Mouse (Mus musculus) hindbrain, postnatal 0 days (tissue): ENCODE measurements at regions not wholly inside any gene's neighbourhood (a gene's known extent, or its start where the extent isn't known, plus 50 kb on each side); places are given as distances from the start of the nearest gene placed in this dataset.

Experiments
- ATAC-seq: fragments of 200-750 bp; cut with Nextera tagmentation; 2 replicates; pipeline ENCODE4 v1.8.0; 2017; ENCODE audit warnings: mild to moderate bottlenecking, moderate TSS enrichment, moderate library complexity
- DNase-seq: peaks from one replicate; pipeline ENCODE4 v3.0.0-alpha.2; 2015; ENCODE audit warnings: low spot score
- H3K27ac ChIP-seq: fragments of 300-500 bp; sonication (generic); 2 replicates; pipeline ENCODE4 v1.5.1; 2014; ENCODE audit warnings: mild to moderate bottlenecking
- H3K27me3 ChIP-seq: fragments of 300-500 bp; sonication (generic); 2 replicates; pipeline ENCODE4 v1.6.1; 2014; ENCODE audit warnings: low read length, mixed read lengths; ENCODE audit not compliant: insufficient read depth
- H3K36me3 ChIP-seq: fragments of 300-500 bp; sonication (generic); 2 replicates; pipeline ENCODE4 v1.6.1; 2014; ENCODE audit warnings: low read length, mixed read lengths; ENCODE audit not compliant: insufficient read depth
- H3K4me1 ChIP-seq: fragments of 300-500 bp; sonication (generic); 2 replicates; pipeline ENCODE4 v1.6.1; 2014; ENCODE audit warnings: antibody characterized with exemption, low read length, mixed read lengths; ENCODE audit not compliant: insufficient read depth
- H3K4me2 ChIP-seq: fragments of 300-500 bp; sonication (generic); 2 replicates; pipeline ENCODE4 v1.6.1; 2014; ENCODE audit warnings: low read depth, mild to moderate bottlenecking, low read length, moderate library complexity, mixed read lengths
- H3K4me3 ChIP-seq: fragments of 300-500 bp; sonication (generic); 2 replicates; pipeline ENCODE4 v1.5.1; 2014; ENCODE audit warnings: low read length
- H3K9ac ChIP-seq: fragments of 300-500 bp; sonication (generic); replicated peaks from 2 replicates; pipeline ENCODE4 v1.6.1; 2014; ENCODE audit warnings: mild to moderate bottlenecking, low read length, moderate library complexity, mixed read lengths
- H3K9me3 ChIP-seq: fragments of 300-500 bp; sonication (generic); 2 replicates; pipeline ENCODE4 v1.6.1; 2016; ENCODE audit warnings: low read length, mixed read lengths
- CTCF ChIP-seq: IDR thresholded peaks from 2 replicates; pipeline ENCODE4 v1.5.1; 2016; ENCODE audit warnings: antibody characterized with exemption, control low read depth, low read depth
- WGBS: fragments of 180-500 bp; shearing (Covaris S2); extraction: QIAGEN DNeasy Blood & Tissue Kit; methylation state at CpG from one replicate; pipeline ENCODE4 v1.1.7; 2014; 5-methylcytosine and 5-hydroxymethylcytosine counted together

DNA sequence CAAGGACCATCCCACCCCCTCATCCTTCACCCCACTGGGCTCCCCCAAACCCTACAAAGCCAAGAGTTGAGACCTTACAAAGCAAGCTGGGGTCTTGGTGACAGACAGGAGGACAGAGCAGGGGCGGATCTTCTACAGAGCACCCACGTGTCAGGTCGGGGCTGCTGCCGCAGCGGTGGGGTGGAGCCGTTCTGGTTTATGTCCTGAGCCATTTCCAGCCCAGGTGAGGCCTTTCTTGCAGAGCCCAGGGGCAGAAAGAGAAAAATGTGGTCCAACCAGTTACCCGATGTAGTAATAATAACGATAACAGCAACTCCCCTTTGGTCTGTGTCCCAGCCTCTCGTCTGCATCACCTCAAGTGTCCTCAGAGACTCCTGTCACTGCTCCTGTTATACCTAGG is 112.4 kb upstream of the Wnt4 start:
- Histone ChIP-seq H3K4me2 (peak overlapping the region; percentile 48), H3K27ac (no peak overlapping the region), H3K4me1 (no peaks in the 10 kb centered on the region), H3K4me3 (peak overlapping the region; percentile 2; the same call in 1 of the 2 replicates), H3K27me3 (no peaks in the 10 kb centered on the region), H3K9ac (no peak overlapping the region), H3K9me3 (no peaks in the 10 kb centered on the region), H3K36me3 (no peaks in the 10 kb centered on the region)
- TF ChIP-seq CTCF: no peak
- 36% methylated on average over 9 of the region's 9 CpGs for WGBS
- ATAC-seq: peak; percentile 41; the same call in 1 of the 2 replicates
- no peak for DNase-seq

DNA sequence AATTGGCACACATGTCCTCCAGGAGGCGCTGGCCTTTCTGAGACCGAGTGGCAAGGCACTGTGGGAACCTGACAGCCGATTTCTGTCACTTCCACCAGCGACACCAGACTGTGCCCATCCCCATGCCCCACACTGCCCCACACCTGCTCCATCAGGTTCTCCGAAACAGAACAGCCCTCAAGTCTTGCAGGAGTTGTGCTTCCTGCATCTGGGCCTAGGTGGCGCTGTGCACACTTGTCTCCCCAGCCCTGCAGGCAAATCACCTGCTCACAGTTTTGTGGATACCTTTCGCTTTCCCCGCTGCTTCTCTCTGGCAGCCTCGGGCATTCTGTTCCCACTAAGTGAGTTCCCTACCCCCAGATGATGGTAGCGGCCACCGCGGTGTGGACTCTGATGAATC is 112.9 kb upstream of the Wnt4 start:
- Histone ChIP-seq H3K4me3 (peak overlapping the region; percentile 2; the same call in 1 of the 2 replicates), H3K4me1 (no peaks in the 10 kb centered on the region), H3K9ac (no peak overlapping the region), H3K36me3 (no peaks in the 10 kb centered on the region), H3K27me3 (no peaks in the 10 kb centered on the region), H3K9me3 (no peaks in the 10 kb centered on the region), H3K27ac (no peak overlapping the region), H3K4me2 (peak overlapping the region; percentile 48)
- WGBS: 5% methylated on average over 12 of the region's 12 CpGs
- peak; percentile 86 for DNase-seq
- ATAC-seq: peak; percentile 80
- TF ChIP-seq CTCF: peak; percentile 95

DNA sequence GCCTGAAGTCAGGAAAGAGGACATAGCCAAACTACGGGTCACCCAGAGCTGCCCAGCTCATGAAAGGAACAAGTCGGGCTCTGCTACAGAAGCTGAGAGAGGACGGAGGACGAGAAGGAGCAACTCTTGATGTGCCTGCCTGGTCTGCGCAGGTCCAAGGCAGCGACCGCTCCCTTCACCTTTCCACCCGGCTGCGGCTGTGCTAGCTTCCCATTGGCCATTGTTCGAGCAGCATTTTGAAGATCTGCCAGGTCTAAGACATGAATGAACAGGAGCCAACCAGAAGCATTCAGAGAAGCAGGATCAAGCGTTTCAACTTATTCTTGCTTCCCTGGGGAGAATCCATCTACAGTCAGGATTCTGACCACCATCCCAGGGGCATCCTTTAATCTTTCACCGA is 113.3 kb upstream of the Wnt4 start:
- H3K27ac ChIP-seq: no peak overlapping the region
- 57% methylated on average over 12 of the region's 12 CpGs for WGBS
- H3K36me3 ChIP-seq: no peaks in the 10 kb centered on the region
- DNase-seq (no peak), ATAC-seq (no peak)
- H3K27me3 ChIP-seq: no peaks in the 10 kb centered on the region
- TF ChIP-seq CTCF: no peak
- H3K4me2 ChIP-seq: 0 out of 2 replicates have a peak overlapping the region, but pooled peaks have one; percentile 48
- no peaks in the 10 kb centered on the region for H3K9me3 ChIP-seq
- no peak overlapping the region for H3K4me3 ChIP-seq
- no peak overlapping the region for H3K9ac ChIP-seq
- H3K4me1 ChIP-seq: no peaks in the 10 kb centered on the region

DNA sequence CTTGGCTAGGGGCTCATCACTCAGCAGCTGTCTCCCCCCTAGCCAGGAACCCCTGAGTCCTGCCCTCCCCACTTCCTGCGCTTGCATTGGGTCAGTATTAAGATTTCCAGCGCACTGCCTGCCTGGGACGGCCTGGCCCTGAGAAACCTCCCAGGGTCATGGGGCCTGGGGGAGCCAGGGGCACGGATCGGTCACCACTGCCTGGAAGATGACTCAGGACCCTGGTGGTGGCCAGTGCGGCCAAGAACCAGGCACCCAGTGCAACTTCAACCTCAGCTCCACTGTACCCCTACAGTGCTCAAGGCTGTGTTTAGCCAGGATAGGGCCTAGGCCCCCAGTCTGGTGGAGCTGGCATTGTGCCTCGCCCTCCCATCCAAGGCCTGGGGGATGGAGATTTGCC is 111.9 kb upstream of the Zbtb40 start:
- ATAC-seq: no peak
- Histone ChIP-seq H3K4me3 (no peak overlapping the region), H3K9me3 (no peaks in the 10 kb centered on the region), H3K4me1 (no peaks in the 10 kb centered on the region), H3K36me3 (no peaks in the 10 kb centered on the region), H3K4me2 (no peak overlapping the region), H3K27me3 (no peaks in the 10 kb centered on the region), H3K9ac (no peak overlapping the region), H3K27ac (no peak overlapping the region)
- TF ChIP-seq CTCF: no peak
- WGBS: 85% methylated on average over 7 of the region's 7 CpGs
- DNase-seq: no peak

DNA sequence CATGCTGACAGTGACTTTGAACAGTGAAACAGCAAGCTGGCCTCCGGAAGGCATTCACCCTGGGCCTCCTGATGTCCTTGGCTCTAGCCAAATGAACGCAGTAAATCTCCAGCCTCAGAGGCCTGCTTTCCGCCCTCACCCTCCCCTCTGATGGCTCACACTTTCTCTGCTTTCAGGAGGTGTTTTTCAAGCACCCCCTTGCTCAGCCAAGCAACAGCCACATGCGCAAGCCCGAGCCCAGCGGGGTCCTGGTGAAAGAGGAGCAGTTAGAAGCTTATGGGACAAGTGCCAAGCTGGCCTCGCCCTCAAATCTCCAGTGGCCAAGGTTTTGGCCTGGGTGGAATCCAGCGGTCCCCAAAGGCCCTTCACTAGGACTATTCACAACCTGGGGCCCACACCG is 109.6 kb upstream of the Zbtb40 start:
- TF ChIP-seq CTCF: no peak
- 46% methylated on average over 9 of the region's 9 CpGs for WGBS
- DNase-seq: peak; percentile 43
- no peak for ATAC-seq
- H3K36me3 ChIP-seq: no peaks in the 10 kb centered on the region
- no peak overlapping the region for H3K9ac ChIP-seq
- H3K4me3 ChIP-seq: no peak overlapping the region
- no peak overlapping the region for H3K27ac ChIP-seq
- H3K27me3 ChIP-seq: no peaks in the 10 kb centered on the region
- no peak overlapping the region for H3K4me2 ChIP-seq
- H3K4me1 ChIP-seq: no peaks in the 10 kb centered on the region
- H3K9me3 ChIP-seq: no peaks in the 10 kb centered on the region

DNA sequence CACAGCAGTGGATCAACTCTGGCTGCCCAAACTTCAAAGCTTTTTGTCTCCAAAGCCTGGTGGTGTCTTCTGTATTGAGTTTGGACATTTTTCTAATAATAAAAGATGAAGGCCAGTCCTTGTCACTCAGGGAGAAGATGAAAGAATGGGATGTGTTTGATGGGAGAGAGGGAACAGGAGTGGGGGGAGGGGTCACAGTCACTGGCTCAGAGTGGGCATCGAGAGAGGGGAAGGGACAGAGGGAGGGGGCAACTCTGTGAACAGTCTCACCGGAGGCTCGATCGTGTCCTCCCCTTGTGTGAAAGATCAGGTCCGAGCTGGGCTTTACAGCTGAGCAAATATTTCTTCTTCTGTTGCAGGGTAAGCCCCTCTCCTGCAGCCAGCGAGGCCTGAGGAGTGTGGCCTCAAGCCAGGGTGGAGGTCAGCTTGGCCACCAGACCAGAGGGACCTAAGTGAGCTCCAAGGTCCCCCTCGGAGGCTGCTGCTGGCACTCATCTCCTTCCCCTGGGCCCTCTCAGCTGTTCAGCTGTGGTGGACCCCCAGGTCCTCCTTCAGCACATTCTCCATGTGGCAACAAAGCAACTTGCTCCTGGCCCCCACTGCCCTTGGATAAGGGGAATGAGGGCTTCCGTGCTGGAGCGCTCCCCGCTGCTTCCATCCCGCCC is 108.0 kb upstream of the Zbtb40 start:
- Histone ChIP-seq H3K4me2 (no peak overlapping the region), H3K4me1 (no peaks in the 10 kb centered on the region), H3K27me3 (no peaks in the 10 kb centered on the region), H3K9me3 (no peaks in the 10 kb centered on the region), H3K9ac (no peak overlapping the region), H3K36me3 (no peaks in the 10 kb centered on the region), H3K4me3 (no peak overlapping the region), H3K27ac (no peak overlapping the region)
- TF ChIP-seq CTCF: no peak
- ATAC-seq: no peak
- 56% methylated on average over 11 of the region's 11 CpGs for WGBS
- no peak for DNase-seq

DNA sequence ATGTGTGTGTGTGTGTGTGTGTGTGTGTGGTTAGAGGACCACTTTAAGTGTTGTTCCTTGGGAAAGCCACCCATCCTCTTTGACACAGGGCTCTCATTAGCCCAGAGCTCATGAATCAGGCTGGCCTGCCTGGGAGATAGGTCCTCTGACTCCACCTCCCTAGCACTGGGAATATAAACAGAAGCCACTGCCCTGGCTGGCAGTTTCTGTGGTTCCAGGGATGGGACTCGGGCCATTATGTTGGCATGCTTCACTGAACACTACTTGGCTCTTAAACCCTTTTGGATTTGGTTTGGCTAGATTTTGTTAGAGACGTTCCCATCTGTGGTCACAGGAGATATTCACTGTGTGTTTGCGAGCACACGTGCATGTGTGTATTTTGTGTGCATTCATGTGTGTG is 100.2 kb upstream of the Zbtb40 start:
- no peak overlapping the region for H3K4me3 ChIP-seq
- H3K27me3 ChIP-seq: no peaks in the 10 kb centered on the region
- no peaks in the 10 kb centered on the region for H3K9me3 ChIP-seq
- WGBS: 41% methylated on average over 4 of the region's 4 CpGs
- H3K27ac ChIP-seq: no peak overlapping the region
- DNase-seq: peak; percentile 71
- no peaks in the 10 kb centered on the region for H3K36me3 ChIP-seq
- no peak overlapping the region for H3K4me2 ChIP-seq
- no peak for TF ChIP-seq CTCF
- 0 out of 2 replicates have a peak, but pooled peaks have one; percentile 38 for ATAC-seq
- no peaks in the 10 kb centered on the region for H3K4me1 ChIP-seq
- no peak overlapping the region for H3K9ac ChIP-seq
